Mouse (Mus musculus) left cerebral cortex, adult 6 months (tissue): ENCODE results near the gene Eras. TPM values are rescaled to one million over a fixed set of nuclear protein-coding genes. Genes with fewer than 3 reads are reported as not detected.

ENCODE experiments used
- long read RNA-seq, 2 experiments: library from polyadenylated mRNA; unstranded; transcript quantifications; one replicate each; pipeline ENCODE4 v2.0.0; 2019 to 2020
- polyA plus RNA-seq: library from polyadenylated mRNA; unstranded; fragments of <200 nt; fragmentation: Nextera tagmentation; gene quantifications from 2 replicates; pipeline ENCODE4 v1.2.3, GENCODE M21; 2021

Eras gene
- not detected in 2 replicates for polyA plus RNA-seq
- long read RNA-seq, experiment 1, result 0 reads
- long read RNA-seq, experiment 2, result 0 reads

GRCm38 (mm10) chrX:7928270-7928790 lies at the start of gene Eras:
Gene Eras (minus strand): TSS chrX:7928607.

GRCm38 (mm10) chrX:7977892-7978291 lies 49.5 kb upstream of the Eras start, which contains the start of gene Gata1:
Gene Gata1 (minus strand): TSS chrX:7978071.

GRCm38 (mm10) chrX:7947108-7947899 lies 18.9 kb upstream of the Eras start, which contains the start of gene Hdac6:
Gene Hdac6 (minus strand): TSS chrX:7947889.

GRCm38 (mm10) chrX:7919601-7920383 lies 8.6 kb downstream of the Eras start, which contains the start of gene Pcsk1n:
Gene Pcsk1n (plus strand): TSS chrX:7919822.

GRCm38 (mm10) chrX:7909242-7909641 lies 19.2 kb downstream of the Eras start, which contains the start of gene Gm10490:
Gene Gm10490 (plus strand): TSS chrX:7909542.

GRCm38 (mm10) chrX:7907735-7908134 lies 20.7 kb downstream of the Eras start, which contains the start of gene Gm10491:
Gene Gm10491 (minus strand): TSS chrX:7907835.

GRCm38 (mm10) chrX:7898880-7899874 lies 29.2 kb downstream of the Eras start, which contains the start of the genes Pqbp1 and Timm17b:
Gene Pqbp1 (minus strand): TSS chrX:7899269.
Gene Timm17b (plus strand): TSS chrX:7899357.

GRCm38 (mm10) chrX:7883841-7884567 lies 44.4 kb downstream of the Eras start, which contains the start of gene Slc35a2:
Gene Slc35a2 (plus strand): TSS chrX:7884028.

GRCm38 (mm10) chrX:7878007-7878419 lies 50.4 kb downstream of the Eras start, which contains the start of gene Pim2:
Gene Pim2 (plus strand): TSS chrX:7878262.

Other genes starting within 250 kb of the Eras start
- 0.20 and 0.41 TPM in 2 replicates for gene Magix, start 247.4 kb downstream of the Eras start, polyA plus RNA-seq
- 14.0 and 20.9 TPM in 2 replicates for gene Gpkow, start 231.5 kb downstream of the Eras start, polyA plus RNA-seq
- gene Wdr45, start 214.3 kb downstream of the Eras start, polyA plus RNA-seq, result 16.0 and 48.4 TPM in 2 replicates
- gene Gm45208, start 206.4 kb downstream of the Eras start, polyA plus RNA-seq, result 0.53 TPM in 1 of 2 replicates, not detected in the other
- gene Praf2, start 200.2 kb downstream of the Eras start, polyA plus RNA-seq, result 110 and 132 TPM in 2 replicates
- 7.5 and 8.8 TPM in 2 replicates for gene Ccdc120, start 177.7 kb downstream of the Eras start, polyA plus RNA-seq
- gene Tfe3, start 166.0 kb downstream of the Eras start, polyA plus RNA-seq, result 7.3 and 12.4 TPM in 2 replicates
- 35.3 and 40.6 TPM in 2 replicates for gene Gripap1, start 138.8 kb downstream of the Eras start, polyA plus RNA-seq
- gene Kcnd1, start 106.3 kb downstream of the Eras start, polyA plus RNA-seq, result 3.7 and 5.4 TPM in 2 replicates
- gene Otud5, start 87.2 kb downstream of the Eras start, polyA plus RNA-seq, result 6.5 and 37.5 TPM in 2 replicates
- 34.2 and 39.8 TPM in 2 replicates for gene Pim2, start 50.3 kb downstream of the Eras start, polyA plus RNA-seq
- 17.0 and 19.7 TPM in 2 replicates for gene Slc35a2, start 44.6 kb downstream of the Eras start, polyA plus RNA-seq
- 64.3 and 77.7 TPM in 2 replicates for gene Pqbp1, start 29.3 kb downstream of the Eras start, polyA plus RNA-seq
- gene Timm17b, start 29.2 kb downstream of the Eras start, polyA plus RNA-seq, result 52.7 and 64.9 TPM in 2 replicates
- not detected in 2 replicates for gene Gm10491, start 20.8 kb downstream of the Eras start, polyA plus RNA-seq
- gene Gm10490, start 19.1 kb downstream of the Eras start, polyA plus RNA-seq, result not detected in 2 replicates
- gene Pcsk1n, start 8.8 kb downstream of the Eras start, polyA plus RNA-seq, result 460 and 1,161 TPM in 2 replicates
- gene Hdac6, start 19.3 kb upstream of the Eras start, polyA plus RNA-seq, result 9.2 and 9.8 TPM in 2 replicates
- not detected in 2 replicates for gene Gata1, start 49.5 kb upstream of the Eras start, polyA plus RNA-seq
- 0.33 TPM in 1 of 2 replicates, not detected in the other for gene Glod5, start 89.9 kb upstream of the Eras start, polyA plus RNA-seq
- 7.6 and 9.3 TPM in 2 replicates for gene Suv39h1, start 146.2 kb upstream of the Eras start, polyA plus RNA-seq
- 0.25 and 0.46 TPM in 2 replicates for gene Was, start 161.9 kb upstream of the Eras start, polyA plus RNA-seq
- gene Wdr13, start 204.3 kb upstream of the Eras start, polyA plus RNA-seq, result 17.2 and 22.4 TPM in 2 replicates
- gene Rbm3, start 217.3 kb upstream of the Eras start, polyA plus RNA-seq, result 160 and 174 TPM in 2 replicates
- gene Tbc1d25, start 247.6 kb upstream of the Eras start, polyA plus RNA-seq, result 10.7 and 11.2 TPM in 2 replicates